Mouse (Mus musculus) frontal cortex, postnatal 14 days (tissue): ENCODE data around the gene Sdhaf4.

Source experiments
- DNase-seq, 2 experiments: peaks; one replicate each; pipeline ENCODE4 v3.0.0; 2022; ENCODE audit warnings: low spot score in 2 of 2

The Sdhaf4 gene

DNA sequence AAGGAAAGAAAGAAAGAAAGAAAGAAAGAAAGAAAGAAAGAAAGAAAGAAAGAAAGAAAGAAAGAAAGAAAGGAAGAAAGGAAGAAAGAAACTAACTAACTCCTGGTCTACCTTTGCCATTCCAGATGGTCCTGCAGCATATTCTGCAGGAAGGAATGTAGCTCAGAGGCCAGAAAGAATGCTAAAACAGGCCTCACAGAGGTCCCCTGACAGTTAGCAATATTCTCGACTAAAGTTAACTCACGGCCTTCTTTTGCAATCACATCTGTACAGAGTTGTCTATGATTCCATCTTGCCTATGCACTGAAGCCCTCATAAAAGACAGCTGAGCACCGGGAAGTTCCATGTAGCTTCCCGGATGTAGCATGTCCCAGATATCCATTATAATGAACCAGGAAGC, 49.9 kb downstream of the Sdhaf4 start:
- DNase-seq = no peak

DNA sequence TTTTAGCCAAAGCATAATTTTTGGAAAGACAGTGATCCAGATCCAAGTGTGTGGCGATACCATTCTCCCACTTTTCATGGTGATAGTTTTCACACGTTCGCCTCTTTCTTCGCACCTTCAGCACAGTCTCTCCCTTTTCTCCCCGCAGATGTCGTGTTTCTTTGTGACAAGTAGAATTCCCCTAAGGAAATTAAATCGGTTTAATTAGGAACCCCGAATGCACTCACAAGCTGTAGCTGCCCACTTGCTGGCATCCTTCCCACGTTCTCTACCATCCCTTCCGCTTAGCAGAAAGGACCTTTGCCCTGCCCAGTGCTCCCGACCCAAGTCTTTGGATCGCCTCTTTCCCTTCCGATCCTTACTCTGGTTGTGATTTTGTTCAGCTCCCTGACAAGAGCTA, 51.5 kb downstream of the Sdhaf4 start:
- DNase-seq = peak; percentile 15 to 20

DNA sequence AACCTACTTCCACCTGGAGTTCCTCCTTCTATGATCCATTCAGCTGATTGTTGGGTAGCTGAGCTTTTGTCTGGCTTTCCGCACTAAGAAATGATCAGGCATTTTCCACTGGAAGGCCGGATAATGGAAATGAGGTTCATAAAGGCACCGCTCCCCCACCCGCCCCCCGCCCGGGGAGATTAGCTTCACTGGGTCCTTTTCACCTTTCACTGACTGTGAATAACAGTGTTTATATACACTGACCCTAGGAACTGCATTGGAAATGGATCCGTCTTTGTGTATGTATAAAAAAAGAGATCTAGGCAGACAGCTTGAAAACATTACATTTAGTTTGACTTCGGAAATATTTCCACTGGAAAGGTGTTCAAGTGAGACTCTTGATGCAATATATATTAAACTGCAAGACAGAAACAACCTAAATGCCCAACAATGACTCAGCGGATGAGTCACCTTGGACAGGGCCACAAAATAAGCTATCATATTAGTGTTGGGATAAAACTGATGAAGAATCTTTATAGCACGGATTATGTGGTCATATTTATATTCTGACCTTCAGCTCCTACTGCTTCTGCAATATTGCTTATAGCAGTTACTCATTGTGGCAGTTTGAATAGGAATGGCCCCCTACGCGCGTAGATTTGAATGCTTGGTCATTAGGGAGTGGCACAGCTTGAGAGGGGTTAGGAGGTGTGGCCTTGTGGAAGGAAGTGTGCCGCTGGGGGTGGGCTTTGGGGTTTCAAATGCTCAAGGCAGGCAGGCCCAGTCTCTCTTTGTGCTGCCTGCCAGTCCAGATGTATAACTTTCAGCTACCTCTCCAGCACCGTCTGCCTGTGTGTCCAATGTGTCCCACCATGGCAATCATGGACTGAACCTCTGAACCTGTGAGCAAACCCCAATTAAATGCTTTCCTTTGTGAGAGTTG, 56.4 kb downstream of the Sdhaf4 start:
- no peak for DNase-seq

DNA sequence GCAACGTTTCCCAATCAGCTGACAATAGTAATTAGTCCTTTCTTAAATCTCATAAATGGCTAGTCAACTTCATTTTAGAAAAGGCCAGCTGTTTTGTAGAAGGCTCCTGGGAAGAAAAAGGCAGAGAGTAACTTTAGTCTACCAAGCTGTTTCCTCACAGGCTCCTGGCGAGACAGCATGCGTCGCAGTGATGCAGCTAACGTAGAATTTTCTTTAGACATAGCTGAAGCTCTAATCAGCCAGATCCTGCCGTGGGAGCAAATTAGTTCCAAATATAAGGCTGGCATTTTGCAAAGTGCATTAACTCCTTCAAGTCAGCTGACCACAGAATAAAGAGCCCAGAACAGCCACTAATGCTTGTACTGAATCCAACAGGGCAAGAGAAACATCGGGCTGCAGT, 57.2 kb downstream of the Sdhaf4 start:
- no peak for DNase-seq
